Mouse (Mus musculus) lung, adult 2 months (tissue): ENCODE data around the gene Plscr3.

ENCODE experiments used
- CTCF ChIP-seq: fragments of 200-500 bp; IDR thresholded peaks from 2 replicates; pipeline ENCODE4 v1.5.1; 2011; ENCODE audit warnings: mild to moderate bottlenecking, low read length, control low read depth; ENCODE audit not compliant: insufficient read depth
- POLR2A ChIP-seq: fragments of 200-500 bp; IDR thresholded peaks from 2 replicates; pipeline ENCODE4 v1.6.1; 2011; ENCODE audit warnings: low read depth, mild to moderate bottlenecking, control low read depth, low read length, borderline replicate concordance; ENCODE audit errors: extremely low read depth

GRCm38 (mm10) chr11:69895291-69895690 is 49.1 kb downstream of the Plscr3 start, which contains the start of gene Acap1:
- TF ChIP-seq CTCF (no peak), POLR2A (no peak)
